Mouse (Mus musculus): Measurements from ENCODE around the gene Spn. TPM values are rescaled to one million over a fixed set of nuclear protein-coding genes. Genes with fewer than 3 reads are reported as not detected.
A peak's percentile ranks its signal among the peaks of the same experiment; 100 is the strongest.

Spn gene
- polyA plus RNA-seq, 1 experiment from 2014 or later: 0.13 TPM

GRCm38 (mm10) chr7:127139100-127139499, 1.5 kb upstream of the Spn start:
- no peaks in the 10 kb centered on the region for H3K27me3 ChIP-seq (replicated peaks; ENCODE audit: control insufficient read depth, insufficient read depth, low read length)
- H3K4me2 ChIP-seq (replicated peaks; ENCODE audit: low read depth): no peak overlapping the region
- no peaks in the 10 kb centered on the region for H3K9me3 ChIP-seq (ENCODE audit: control insufficient read depth)
- H3K9ac ChIP-seq (ENCODE audit: low read depth, low read length): no peak overlapping the region
- H3K4me3 ChIP-seq (ENCODE audit: low read depth, low read length): no peak overlapping the region
- WGBS: 83% methylated on average over 7 of the region's 7 CpGs
- no peaks in the 10 kb centered on the region for H3K36me3 ChIP-seq (ENCODE audit: control insufficient read depth, insufficient read depth)
- no peaks in the 10 kb centered on the region for H3K4me1 ChIP-seq (replicated peaks; ENCODE audit: control insufficient read depth, insufficient read depth, low read length)
- TF ChIP-seq CTCF (IDR thresholded peaks at IDR 0.05; ENCODE audit: low read depth): no peak
- ATAC-seq: no peak
- H3K27ac ChIP-seq (ENCODE audit: low read depth, low read length): no peak overlapping the region

DNA sequence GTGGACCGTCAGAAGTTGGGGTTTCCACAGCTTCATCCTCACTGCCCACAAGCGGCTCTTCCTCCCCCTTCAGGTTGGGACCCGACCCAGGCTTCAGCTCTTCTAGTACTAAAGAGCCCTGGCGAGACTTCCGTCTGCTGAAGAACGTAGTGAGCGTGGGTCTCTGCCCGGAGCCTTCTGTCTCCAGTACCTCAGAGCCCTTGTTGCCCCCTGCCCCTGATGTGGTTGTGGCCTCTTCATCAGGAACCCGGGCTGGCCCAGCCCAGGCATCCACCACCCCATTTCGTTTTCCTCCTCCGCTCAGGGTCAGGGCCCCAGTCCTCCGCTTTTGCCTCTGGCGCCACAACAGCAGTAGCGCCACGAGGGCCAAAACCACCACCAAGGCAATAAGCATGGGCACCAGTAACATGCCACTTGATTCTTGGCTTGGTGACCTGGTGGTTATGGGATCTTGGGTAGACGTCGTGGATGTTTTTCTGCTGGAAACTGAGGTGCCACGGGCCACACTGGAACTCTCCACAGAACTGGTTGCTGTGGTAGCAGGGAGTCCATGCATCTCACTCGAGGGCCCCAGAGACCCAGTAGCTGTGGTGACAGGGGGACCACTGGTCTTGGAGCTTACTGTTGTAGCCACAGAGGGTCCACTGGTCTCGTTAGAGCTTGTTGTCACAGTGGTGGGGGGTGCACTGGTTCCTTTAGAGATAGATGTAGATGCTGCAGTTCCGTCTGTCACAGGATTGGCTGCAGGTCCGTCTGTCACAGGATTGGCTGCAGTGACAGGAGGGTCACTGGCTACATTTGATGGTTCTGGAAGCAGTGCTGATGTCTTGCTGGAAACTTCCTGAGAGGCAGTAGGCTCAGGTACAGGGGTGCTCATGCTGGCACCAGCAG, 1.2 kb downstream of the Spn start:
- Histone ChIP-seq H3K4me2 (replicated peaks; ENCODE audit: low read depth) (no peak overlapping the region), H3K36me3 (ENCODE audit: control insufficient read depth, insufficient read depth) (no peaks in the 10 kb centered on the region), H3K4me3 (ENCODE audit: low read depth, low read length) (no peak overlapping the region), H3K9me3 (ENCODE audit: control insufficient read depth) (no peaks in the 10 kb centered on the region), H3K4me1 (replicated peaks; ENCODE audit: control insufficient read depth, insufficient read depth, low read length) (no peaks in the 10 kb centered on the region), H3K27ac (ENCODE audit: low read depth, low read length) (no peak overlapping the region), H3K27me3 (replicated peaks; ENCODE audit: control insufficient read depth, insufficient read depth, low read length) (no peaks in the 10 kb centered on the region), H3K9ac (ENCODE audit: low read depth, low read length) (no peak overlapping the region)
- no peak for ATAC-seq
- 82% methylated on average over 22 of the region's 22 CpGs for WGBS
- TF ChIP-seq CTCF (IDR thresholded peaks at IDR 0.05; ENCODE audit: low read depth): no peak

GRCm38 (mm10) chr7:127134821-127135447, 2.7 kb downstream of the Spn start:
- no peak for ATAC-seq
- Histone ChIP-seq H3K4me2 (replicated peaks; ENCODE audit: low read depth) (no peak overlapping the region), H3K4me1 (replicated peaks; ENCODE audit: control insufficient read depth, insufficient read depth, low read length) (no peaks in the 10 kb centered on the region), H3K36me3 (ENCODE audit: control insufficient read depth, insufficient read depth) (no peaks in the 10 kb centered on the region), H3K27me3 (replicated peaks; ENCODE audit: control insufficient read depth, insufficient read depth, low read length) (no peaks in the 10 kb centered on the region), H3K9me3 (ENCODE audit: control insufficient read depth) (no peaks in the 10 kb centered on the region), H3K9ac (ENCODE audit: low read depth, low read length) (no peak overlapping the region), H3K4me3 (ENCODE audit: low read depth, low read length) (no peak overlapping the region), H3K27ac (ENCODE audit: low read depth, low read length) (no peak overlapping the region)
- TF ChIP-seq CTCF (IDR thresholded peaks at IDR 0.05; ENCODE audit: low read depth): no peak
- WGBS: 69% methylated on average over 11 of the region's 11 CpGs

DNA sequence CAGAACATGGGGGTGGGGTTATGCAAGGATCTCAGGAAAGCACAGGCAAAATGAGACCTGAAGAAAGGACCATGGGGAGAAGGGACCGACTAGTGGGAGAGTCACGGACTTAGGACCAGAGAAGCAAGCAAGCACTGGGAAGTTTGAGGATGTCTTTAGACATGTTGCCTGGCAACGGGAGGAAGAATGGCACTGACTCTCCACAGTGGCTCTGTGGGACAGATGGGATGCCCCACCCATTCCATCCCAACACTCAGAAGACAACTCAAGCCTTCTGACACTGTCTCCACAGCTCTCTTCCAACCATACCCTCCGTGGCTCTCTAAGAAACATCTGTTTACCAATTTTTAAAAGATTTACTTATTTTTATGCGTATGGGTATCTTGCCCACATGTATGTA, 4.5 kb downstream of the Spn start:
- ATAC-seq: no peak
- H3K4me2 ChIP-seq (replicated peaks; ENCODE audit: low read depth): no peak overlapping the region
- H3K36me3 ChIP-seq (ENCODE audit: control insufficient read depth, insufficient read depth): no peaks in the 10 kb centered on the region
- H3K27ac ChIP-seq (ENCODE audit: low read depth, low read length): no peak overlapping the region
- H3K4me1 ChIP-seq (replicated peaks; ENCODE audit: control insufficient read depth, insufficient read depth, low read length): no peaks in the 10 kb centered on the region
- H3K4me3 ChIP-seq (ENCODE audit: low read depth, low read length): no peak overlapping the region
- 73% methylated on average over 5 of the region's 5 CpGs for WGBS
- no peak for TF ChIP-seq CTCF (IDR thresholded peaks at IDR 0.05; ENCODE audit: low read depth)
- no peaks in the 10 kb centered on the region for H3K9me3 ChIP-seq (ENCODE audit: control insufficient read depth)
- H3K9ac ChIP-seq (ENCODE audit: low read depth, low read length): no peak overlapping the region
- no peaks in the 10 kb centered on the region for H3K27me3 ChIP-seq (replicated peaks; ENCODE audit: control insufficient read depth, insufficient read depth, low read length)

DNA sequence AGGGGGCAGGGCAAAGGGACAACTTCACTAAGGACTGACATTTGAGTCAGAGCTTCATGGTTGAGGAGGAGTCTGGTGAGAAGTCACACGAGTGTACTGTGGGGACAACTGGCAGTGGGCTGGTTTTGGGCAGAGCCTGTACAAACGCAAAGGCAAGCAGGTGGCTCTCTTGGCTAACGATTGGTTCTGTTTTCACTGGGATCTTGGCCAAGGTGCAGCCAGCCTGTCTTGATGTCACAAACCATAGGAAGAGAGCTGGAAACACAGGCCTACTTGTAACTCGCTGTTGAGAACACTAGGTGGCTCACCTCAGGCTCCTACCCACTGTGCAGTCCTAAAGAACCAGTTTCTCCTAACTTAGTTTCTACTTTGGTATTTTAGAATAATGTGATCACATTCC, 8.0 kb downstream of the Spn start:
- Histone ChIP-seq H3K4me2 (replicated peaks; ENCODE audit: low read depth) (no peak overlapping the region), H3K9me3 (ENCODE audit: control insufficient read depth) (no peaks in the 10 kb centered on the region), H3K27me3 (replicated peaks; ENCODE audit: control insufficient read depth, insufficient read depth, low read length) (no peaks in the 10 kb centered on the region), H3K27ac (ENCODE audit: low read depth, low read length) (no peak overlapping the region), H3K9ac (ENCODE audit: low read depth, low read length) (no peak overlapping the region), H3K4me1 (replicated peaks; ENCODE audit: control insufficient read depth, insufficient read depth, low read length) (no peaks in the 10 kb centered on the region), H3K36me3 (ENCODE audit: control insufficient read depth, insufficient read depth) (no peaks in the 10 kb centered on the region), H3K4me3 (ENCODE audit: low read depth, low read length) (no peak overlapping the region)
- peak; percentile 75 for TF ChIP-seq CTCF (IDR thresholded peaks at IDR 0.05; ENCODE audit: low read depth)
- 12% methylated on average over 4 of the region's 4 CpGs for WGBS
- ATAC-seq: 0 out of 2 replicates have a peak, but pooled peaks have one; percentile 60

DNA sequence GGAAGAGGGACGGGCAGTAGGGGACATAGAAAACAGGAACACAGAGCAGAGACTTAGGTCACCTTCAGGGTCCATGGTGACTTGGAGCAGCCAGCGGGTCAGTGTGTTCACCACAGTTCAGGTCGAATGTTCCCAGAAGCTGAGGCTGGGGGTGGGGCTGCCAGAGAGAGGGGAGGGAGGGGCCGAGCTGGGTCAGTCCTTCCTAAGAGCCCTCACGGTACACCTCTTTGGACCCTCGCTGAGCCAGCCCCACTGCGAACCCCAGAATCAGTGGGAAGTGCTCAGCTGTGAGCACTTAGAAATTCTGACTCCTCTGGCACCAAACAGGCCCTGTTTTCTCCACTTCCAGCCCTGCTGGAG, 15.7 kb downstream of the Spn start, which contains the start of gene Qprt:
Gene Qprt (minus strand): TSS at position 316 of the 360 bp plus-strand sequence.
- Histone ChIP-seq H3K9ac (ENCODE audit: low read depth, low read length) (no peak within 1 kb of the TSS), H3K9me3 (ENCODE audit: control insufficient read depth) (0 out of 2 replicates have a peak, but pooled peaks cover 2% of the 10 kb centered on the region), H3K36me3 (ENCODE audit: control insufficient read depth, insufficient read depth) (no peaks in the 10 kb centered on the region), H3K4me2 (replicated peaks; ENCODE audit: low read depth) (peak within 1 kb of the TSS; percentile 44), H3K27me3 (replicated peaks; ENCODE audit: control insufficient read depth, insufficient read depth, low read length) (no peaks in the 10 kb centered on the region), H3K4me3 (ENCODE audit: low read depth, low read length) (0 out of 2 replicates have a peak within 1 kb of the TSS, but pooled peaks have one; percentile 5), H3K4me1 (replicated peaks; ENCODE audit: control insufficient read depth, insufficient read depth, low read length) (peaks cover 19% of the 10 kb centered on the region), H3K27ac (ENCODE audit: low read depth, low read length) (peak within 1 kb of the TSS; percentile 35; the same call in 1 of the 2 replicates)
- WGBS: 32% methylated on average over 7 of the region's 7 CpGs
- no peak for TF ChIP-seq CTCF (IDR thresholded peaks at IDR 0.05; ENCODE audit: low read depth)
- ATAC-seq: no peak

All from intestine, postnatal 0 days (tissue).